Mouse (Mus musculus) megakaryocyte-erythroid progenitor cell, adult 5 weeks (primary cell): Measurements from ENCODE around the gene Calhm5. TPM values are rescaled to one million over a fixed set of nuclear protein-coding genes. Genes with fewer than 3 reads are reported as not detected.

Source experiments
- polyA plus RNA-seq: library from polyadenylated mRNA; stranded (reverse); fragments of >175 nt; gene quantifications from 2 replicates; pipeline ENCODE4 v1.2.3, GENCODE M21; 2012

Gene Calhm5
- polyA plus RNA-seq = not detected in 2 replicates

DNA sequence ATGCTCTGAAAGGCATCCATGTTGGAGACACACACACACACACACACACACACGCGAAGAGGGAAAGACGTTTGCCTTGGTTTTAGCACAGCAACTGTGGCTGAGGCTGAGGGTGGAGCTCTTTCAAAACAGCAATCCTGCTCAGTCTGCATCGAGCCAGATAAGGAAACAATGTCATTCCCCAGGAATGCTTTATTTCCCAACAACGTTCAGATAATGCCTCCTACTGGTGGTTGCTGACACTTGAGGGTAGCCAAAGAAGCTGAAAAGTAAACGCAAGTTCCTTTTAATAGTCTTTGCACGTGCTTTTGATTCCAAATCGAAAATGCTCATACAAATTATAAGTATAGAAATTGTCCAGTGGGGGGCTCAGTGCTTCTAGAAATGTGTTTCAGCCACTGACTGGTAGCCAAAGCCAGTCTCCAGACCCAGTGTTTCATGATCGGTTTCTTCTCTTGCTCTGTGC is at the start of gene Calhm5:
Gene Calhm5 (minus strand): TSS at position 102 of the 466 bp plus-strand sequence.

DNA sequence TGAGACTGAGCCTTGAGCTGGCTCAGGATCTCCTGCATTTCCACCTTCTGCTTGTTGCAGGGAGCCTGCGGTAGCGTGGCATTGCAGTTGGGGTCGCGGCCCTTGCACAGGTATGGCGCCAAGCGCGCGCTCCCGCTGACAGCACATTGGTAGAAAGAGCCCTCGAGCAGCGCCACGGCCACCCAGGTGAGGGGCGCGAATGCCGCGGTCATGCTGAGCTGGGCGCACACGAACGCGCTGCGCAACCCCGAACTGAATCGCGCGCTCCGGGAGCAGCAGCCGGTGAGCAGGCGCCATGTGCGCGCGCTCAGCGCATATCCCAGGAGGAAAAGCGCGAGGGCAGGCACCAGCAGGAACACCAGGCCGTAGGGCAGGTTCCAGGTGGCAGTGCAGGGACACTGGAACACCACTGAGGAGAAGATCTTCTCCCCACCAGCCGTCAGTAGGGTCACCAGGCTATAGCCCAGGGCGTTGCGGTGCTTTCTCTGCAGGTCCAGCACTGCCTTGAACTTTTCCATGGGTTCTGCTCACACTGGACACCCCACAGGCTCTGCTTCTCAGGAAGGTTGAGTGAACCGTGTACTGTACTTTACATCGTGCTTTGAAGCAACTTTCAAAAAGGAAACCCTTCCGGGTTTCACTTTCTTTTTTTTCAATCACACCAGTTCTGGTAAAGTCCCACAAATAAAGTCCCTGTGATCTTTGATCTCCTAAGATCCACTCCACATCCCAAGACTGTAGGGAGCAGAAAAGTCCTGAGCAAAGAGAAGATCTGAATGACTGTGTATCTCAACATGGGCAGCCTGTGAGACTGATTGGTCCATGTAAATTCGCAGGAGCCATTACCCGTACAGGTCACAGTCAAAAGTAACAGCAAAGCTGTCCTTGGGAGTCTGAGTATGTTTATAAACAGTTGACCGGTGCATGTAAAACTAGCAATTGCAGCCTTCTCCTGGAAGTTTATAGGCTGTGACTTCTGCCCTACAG is 31.4 kb upstream of the Calhm5 start, which contains the start of gene Calhm6:
Gene Calhm6 (minus strand): TSS at position 593 of the 987 bp plus-strand sequence.

GRCm38 (mm10) chr10:34044210-34044609 is 52.1 kb downstream of the Calhm5 start, which contains the start of gene Calhm4:
TSS of gene Calhm4 (minus strand) at chr10:34044310.

Other genes with a start within 250 kb of the Calhm5 start
- not detected in 2 replicates for gene Sult3a1, start 238.8 kb downstream of the Calhm5 start, polyA plus RNA-seq
- not detected in 2 replicates for gene Rsph4a, start 191.4 kb downstream of the Calhm5 start, polyA plus RNA-seq
- gene Zup1, start 145.2 kb downstream of the Calhm5 start, polyA plus RNA-seq = 1.5 and 2.1 TPM in 2 replicates
- gene Rwdd1, start 76.9 kb downstream of the Calhm5 start, polyA plus RNA-seq = 66.6 and 78.3 TPM in 2 replicates
- gene Trappc3l, start 58.9 kb downstream of the Calhm5 start, polyA plus RNA-seq = not detected in 2 replicates
- not detected in 2 replicates for gene Calhm4, start 52.2 kb downstream of the Calhm5 start, polyA plus RNA-seq
- 3.2 and 3.6 TPM in 2 replicates for gene Calhm6, start 31.5 kb upstream of the Calhm5 start, polyA plus RNA-seq
- 0.12 and 0.20 TPM in 2 replicates for gene Dse, start 111.2 kb upstream of the Calhm5 start, polyA plus RNA-seq
- gene Tspyl1, start 185.7 kb upstream of the Calhm5 start, polyA plus RNA-seq = 28.3 and 43.9 TPM in 2 replicates
- gene Tspyl4, start 200.9 kb upstream of the Calhm5 start, polyA plus RNA-seq = 0.54 and 0.62 TPM in 2 replicates